8 mouse cellular contexts compared by ENCODE assay signal in the genomic region with DNA sequence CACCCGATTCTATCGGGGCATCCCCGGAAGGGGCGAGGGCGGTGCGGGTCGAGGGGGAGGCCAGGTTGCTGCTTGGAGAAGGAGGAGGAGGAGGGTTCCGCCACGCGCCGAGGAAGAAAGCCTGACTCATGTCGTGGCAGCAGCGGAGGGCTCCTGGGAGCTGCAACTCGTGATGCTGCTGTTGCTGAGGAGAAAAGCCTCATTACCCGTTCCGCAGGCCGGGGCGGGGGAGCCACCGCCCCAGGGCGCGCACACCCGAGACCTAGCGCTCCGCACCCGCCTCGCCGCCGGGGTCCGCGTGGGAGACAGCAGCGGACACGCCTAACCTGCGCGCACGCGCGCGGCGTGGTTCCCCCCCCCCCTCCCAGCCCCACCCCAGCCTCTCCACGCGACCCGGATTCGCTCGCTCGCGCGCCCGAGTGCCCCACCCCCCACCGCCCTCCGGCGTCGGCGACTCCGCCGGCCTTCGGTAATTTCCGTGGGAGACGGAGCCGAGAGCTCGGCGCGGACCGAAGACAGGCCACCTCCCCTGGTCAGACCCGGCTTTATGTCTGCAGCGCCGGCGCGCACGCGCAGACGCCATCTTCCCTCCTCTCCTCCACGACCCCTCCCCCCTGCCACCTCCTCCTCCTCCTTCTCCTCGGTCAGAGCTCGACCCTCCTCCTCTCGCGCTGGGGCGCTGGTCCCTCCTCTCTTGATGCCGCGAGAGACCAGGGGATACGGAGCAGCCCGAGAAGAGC. TPM values are rescaled to one million over a fixed set of nuclear protein-coding genes. Genes with fewer than 3 reads are reported as not detected.
DNase-seq lines count a peak whose midpoint lies in the region; ATAC-seq and TF ChIP-seq lines count a peak whose summit lies in the region.

No protein-coding gene starts in this region.

- H3K9ac ChIP-seq in forebrain, embryonic 15.5 days (replicated peaks): peak overlapping the region; percentile 99
- H3K9ac ChIP-seq in liver, postnatal 0 days (replicated peaks): peak overlapping the region; percentile 59
- H3K9ac ChIP-seq in neural tube, embryonic 13.5 days: peak overlapping the region; percentile 100

- H3K4me2 ChIP-seq in forebrain, embryonic 15.5 days (replicated peaks): peak overlapping the region; percentile 91
- peak overlapping the region; percentile 74 for H3K4me2 ChIP-seq in liver, postnatal 0 days (ENCODE audit: low read depth, low read length)
- peak overlapping the region; percentile 99 for H3K4me2 ChIP-seq in neural tube, embryonic 13.5 days

- peak; percentile 75 to 76 for DNase-seq in CD8-positive naive resting alpha-beta T cell, adult 2 months (ENCODE audit: low read depth in 2 of 2, low spot score in 2 of 2)
- DNase-seq in c-Kit-positive CD71-positive TER-119-positive erythroid progenitor cells, embryonic 14.5 days (ENCODE audit: low spot score): peak; percentile 38
- peak; percentile 94 for DNase-seq in heart, postnatal 25 days (ENCODE audit: low spot score)
- DNase-seq in layer of hippocampus, adult 11-12 months (ENCODE audit: low spot score): peak; percentile 97
- DNase-seq in liver, postnatal 0 days: peak; percentile 89
- peak; percentile 97 for DNase-seq in telencephalon, adult 2 months (ENCODE audit: low read depth, low spot score)

- peaks cover 19% of the 10 kb centered on the region for H3K36me3 ChIP-seq in forebrain, embryonic 15.5 days
- no peaks in the 10 kb centered on the region for H3K36me3 ChIP-seq in liver, postnatal 0 days (replicated peaks; ENCODE audit: insufficient read depth, low read length)
- H3K36me3 ChIP-seq in neural tube, embryonic 13.5 days: peaks cover 25% of the 10 kb centered on the region

- H3K4me1 ChIP-seq in forebrain, embryonic 15.5 days: peaks cover 39% of the 10 kb centered on the region
- peaks cover 9% of the 10 kb centered on the region for H3K4me1 ChIP-seq in liver, postnatal 0 days (ENCODE audit: insufficient read depth)
- peaks cover 39% of the 10 kb centered on the region for H3K4me1 ChIP-seq in neural tube, embryonic 13.5 days (replicated peaks)

- WGBS in forebrain, embryonic 15.5 days: under 1% methylated on average over 52 of the region's 81 CpGs
- WGBS in liver, postnatal 0 days (ENCODE audit: insufficient replicate concordance): under 1% methylated on average over 48 of the region's 81 CpGs
- under 1% methylated on average over 72 of the region's 81 CpGs for WGBS in neural tube, embryonic 13.5 days

- TF ChIP-seq EP300 in liver, postnatal 0 days (IDR thresholded peaks at IDR 0.05; ENCODE audit: low read depth): no peak

- H3K9me3 ChIP-seq in forebrain, embryonic 15.5 days: no peaks in the 10 kb centered on the region
- no peaks in the 10 kb centered on the region for H3K9me3 ChIP-seq in liver, postnatal 0 days (ENCODE audit: low read length)
- no peaks in the 10 kb centered on the region for H3K9me3 ChIP-seq in neural tube, embryonic 13.5 days

- peak overlapping the region; percentile 100 for H3K27ac ChIP-seq in forebrain, embryonic 15.5 days (replicated peaks)
- peak overlapping the region; percentile 64 for H3K27ac ChIP-seq in liver, postnatal 0 days (ENCODE audit: low read depth)
- H3K27ac ChIP-seq in neural tube, embryonic 13.5 days (replicated peaks): peak overlapping the region; percentile 100

- intact Hi-C loops in heart, postnatal 25 days (cut with DNase I): loop anchor here (1.0 to 5.0 kb wide), 3 partner anchors 107 to 297 kb away; no protein-coding TSS in a partner anchor

- H3K4me3 ChIP-seq in forebrain, embryonic 15.5 days: peak overlapping the region; percentile 81
- peak overlapping the region; percentile 66 for H3K4me3 ChIP-seq in liver, postnatal 0 days (ENCODE audit: low read depth, low read length)
- H3K4me3 ChIP-seq in neural tube, embryonic 13.5 days: peak overlapping the region; percentile 96

- ATAC-seq in forebrain, embryonic 15.5 days (replicated peaks): peak; percentile 96
- peak; percentile 87 for ATAC-seq in liver, postnatal 0 days
- ATAC-seq in neural tube, embryonic 13.5 days (ENCODE audit: low read depth): peak; percentile 97

- no peaks in the 10 kb centered on the region for H3K27me3 ChIP-seq in forebrain, embryonic 15.5 days
- H3K27me3 ChIP-seq in liver, postnatal 0 days (ENCODE audit: insufficient read depth, low read length): peaks cover 16% of the 10 kb centered on the region
- no peaks in the 10 kb centered on the region for H3K27me3 ChIP-seq in neural tube, embryonic 13.5 days

- no peak for TF ChIP-seq CTCF in liver, postnatal 0 days (IDR thresholded peaks at IDR 0.05; ENCODE audit: low read depth)

RNA-seq across cellular contexts. Expression of a gene that starts 0.5 kb away (rescaled TPM):
- polyA plus RNA-seq in forebrain, embryonic 15.5 days (2015; fragmentation: Nextera tagmentation; extraction: Ambion mirVana): 711 and 729 TPM in 2 replicates
- total RNA-seq in heart, postnatal 25 days (2021): 100 to 1,000 TPM; 442 to 477 TPM
- polyA plus RNA-seq in liver, postnatal 0 days (2015; fragmentation: Nextera tagmentation; extraction: Ambion mirVana): 130 and 137 TPM in 2 replicates
- 792 and 821 TPM in 2 replicates for polyA plus RNA-seq in neural tube, embryonic 13.5 days (2015; fragmentation: Nextera tagmentation; extraction: Ambion mirVana)

Comparison
In these comparisons a context has a peak if more than half of its experiments do, and no peak if none do; other contexts are left out.
1. Peak in every context shown above with its lines: DNase-seq, ATAC-seq, H3K4me3 ChIP-seq and H3K27ac ChIP-seq.
2. DNase-seq: peak in every context shown above with its lines; median percentile 97 in layer of hippocampus, adult 11-12 months; 97 in telencephalon, adult 2 months; 94 in heart, postnatal 25 days; 89 in liver, postnatal 0 days; 76 in CD8-positive naive resting alpha-beta T cell, adult 2 months; 38 in c-Kit-positive CD71-positive TER-119-positive erythroid progenitor cells, embryonic 14.5 days.